Mouse (Mus musculus): Measurements from ENCODE around the gene Cma2.

DNA sequence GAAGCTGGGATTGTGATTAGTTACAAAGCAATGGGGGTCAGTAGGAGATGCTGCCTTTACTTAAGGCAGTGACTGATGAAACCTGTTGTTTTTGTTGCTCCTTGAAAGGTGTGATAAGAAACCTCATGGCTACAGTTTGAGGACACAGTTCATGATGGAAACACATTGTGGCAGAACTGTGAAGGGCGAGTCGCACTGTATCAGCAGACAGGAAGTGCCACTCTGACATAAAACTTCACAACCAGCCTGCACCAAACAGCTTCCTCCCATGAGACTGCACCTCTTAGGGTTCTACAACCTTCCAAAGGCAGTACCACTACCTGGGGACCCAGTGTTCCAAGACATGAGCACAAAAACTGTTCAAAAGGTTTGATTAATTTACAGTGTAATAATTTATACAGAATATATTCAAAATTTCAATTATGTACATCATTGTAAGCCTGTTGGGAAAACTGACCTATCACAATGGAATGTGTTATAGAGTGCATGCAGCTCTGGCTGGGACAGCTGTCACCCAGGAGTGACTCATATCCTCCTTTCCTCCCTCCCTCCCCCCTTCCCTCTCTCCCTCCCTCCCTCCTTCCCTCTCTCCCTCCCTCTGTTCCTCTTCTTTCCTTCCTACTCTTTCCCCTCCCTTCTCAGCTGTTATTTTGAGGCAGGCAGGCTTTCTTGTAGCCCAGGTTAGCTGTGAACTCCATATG, 4.4 kb upstream of the Cma2 start:
- TF ChIP-seq ELF1 (IDR thresholded peaks at IDR 0.05; ENCODE audit: low read depth, low read length) (no peak), POLR2A (IDR thresholded peaks at IDR 0.05; ENCODE audit: control insufficient read depth in 1 of 2, insufficient read depth in 1 of 2, low read depth in 1 of 2, low read length in 2 of 2, poor library complexity in 1 of 2) (no peak), CTCF (IDR thresholded peaks at IDR 0.05 in 2 of 3, conservative IDR thresholded peaks at IDR 0.05 in 1 of 3; ENCODE audit: control insufficient read depth in 1 of 3, insufficient read depth in 1 of 3, low read depth in 2 of 3, low read length in 3 of 3, poor library complexity in 1 of 3, severe bottlenecking in 1 of 3) (no peak), E2F4 (IDR thresholded peaks at IDR 0.05; ENCODE audit: borderline replicate concordance, low read depth, low read length) (no peak), SIN3A (IDR thresholded peaks at IDR 0.05; ENCODE audit: low read length) (no peak), USF1 (IDR thresholded peaks at IDR 0.05; ENCODE audit: low read depth, low read length) (no peak), JUND (IDR thresholded peaks at IDR 0.05; ENCODE audit: low read depth, low read length) (no peak), ZMIZ1 (IDR thresholded peaks at IDR 0.05; ENCODE audit: low read depth, low read length) (no peak), EP300 (IDR thresholded peaks at IDR 0.05; ENCODE audit: low read depth in 1 of 2, low read length in 2 of 2) (no peak), CHD2 (IDR thresholded peaks at IDR 0.05; ENCODE audit: low read length) (no peak), ZC3H11A (IDR thresholded peaks at IDR 0.05; ENCODE audit: low read depth, low read length) (no peak), GATA1 (IDR thresholded peaks at IDR 0.05; ENCODE audit: low read depth, low read length) (no peak)

Data from MEL (cell line).